Mouse (Mus musculus): ENCODE data around the gene Auts2.

DNA sequence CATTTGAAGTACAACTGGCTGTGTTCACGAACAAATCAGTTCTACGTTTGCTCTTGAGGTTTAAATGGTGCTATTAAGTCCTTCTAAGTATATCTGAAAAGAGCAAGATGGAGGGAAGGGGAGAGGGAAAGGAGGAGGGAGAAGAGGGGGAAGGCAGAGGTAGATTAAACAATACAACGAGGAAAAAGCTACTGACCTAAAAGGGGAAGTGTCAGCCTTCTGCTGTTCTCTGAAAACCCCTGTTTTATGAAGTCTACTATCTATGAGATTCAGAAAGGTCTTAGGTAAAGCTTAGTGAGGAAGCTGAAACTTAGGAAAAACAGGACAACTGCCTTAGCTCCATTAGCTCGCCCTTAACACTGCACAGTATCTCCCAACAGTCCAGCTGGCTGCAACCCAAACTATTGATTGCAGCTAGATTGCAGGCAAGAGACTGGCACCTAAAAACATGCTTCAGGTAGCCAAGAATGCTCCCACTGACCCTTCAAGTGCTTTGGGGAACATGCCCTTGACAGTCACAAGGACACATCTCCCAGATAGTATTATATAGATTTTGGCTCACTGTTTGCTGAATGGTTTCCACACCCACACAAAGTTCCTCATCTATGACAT is 157.8 kb downstream of the Auts2 start:
- TF ChIP-seq JUND (conservative IDR thresholded peaks at IDR 0.05; ENCODE audit: low read depth, low read length) (no peak), TCF12 (IDR thresholded peaks at IDR 0.05; ENCODE audit: low read depth, low read length) (no peak), CTCF (conservative IDR thresholded peaks at IDR 0.05 in 1 of 2, IDR thresholded peaks at IDR 0.05 in 1 of 2; ENCODE audit: low read depth in 2 of 2, low read length in 2 of 2) (no peak), POLR2AphosphoS2 (IDR thresholded peaks at IDR 0.05; ENCODE audit: low read depth, low read length) (no peak), POLR2A (IDR thresholded peaks at IDR 0.05; ENCODE audit: low read depth, low read length) (no peak), MAZ (IDR thresholded peaks at IDR 0.05; ENCODE audit: low read depth, low read length) (no peak), SIN3A (IDR thresholded peaks at IDR 0.05; ENCODE audit: low read length) (no peak)

Data from CH12.LX (cell line).